Mouse (Mus musculus): ENCODE data around the gene Bcorl1.

The Bcorl1 gene

DNA sequence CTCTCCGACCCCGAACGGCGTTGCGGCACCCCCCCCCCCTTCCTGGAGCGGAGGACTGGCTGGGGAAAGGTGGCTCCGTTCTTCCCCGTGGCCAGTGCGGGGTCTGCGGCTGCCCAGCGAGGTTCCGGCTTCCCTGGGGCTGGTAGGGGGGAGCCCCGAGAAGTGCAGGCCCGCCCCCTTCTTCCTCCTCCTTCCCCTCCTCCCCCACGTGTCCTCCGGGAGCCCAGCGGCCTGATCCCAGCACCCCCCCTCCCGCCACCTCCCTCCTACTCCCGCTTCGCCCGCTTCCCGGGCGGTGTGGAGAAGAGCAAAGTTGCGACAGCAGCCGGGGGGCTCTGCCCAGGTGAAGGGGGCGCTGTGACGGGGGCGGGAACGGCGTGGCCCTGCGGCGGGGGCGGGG, at the start of gene Bcorl1:
Gene Bcorl1, plus strand, starts transcription at position 218 of the 400 bp plus-strand sequence.
- DNase-seq (ENCODE audit: low spot score in 2 of 2) = peak in 1 of 2 experiments; percentile 12

DNA sequence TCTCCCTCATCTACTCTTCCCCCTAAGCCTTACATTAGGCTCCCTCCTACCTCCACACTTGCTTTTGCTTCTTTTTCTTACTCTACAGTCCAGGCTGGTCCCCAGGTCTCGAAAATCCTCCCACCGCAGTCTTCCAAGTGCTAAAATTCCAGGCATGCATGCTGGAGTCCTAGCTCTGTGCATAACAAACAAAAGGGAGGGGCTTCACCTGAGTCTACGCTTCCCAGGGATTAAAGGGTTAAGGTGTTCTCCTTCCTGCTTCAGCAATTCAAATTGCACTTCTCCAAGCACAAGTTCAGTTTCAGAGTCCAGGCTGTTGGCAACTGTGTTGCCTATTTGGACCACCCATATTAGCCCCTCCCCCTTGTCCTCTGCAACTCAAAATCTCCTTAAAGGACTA, 49.7 kb upstream of the Bcorl1 start:
- no peak for DNase-seq (ENCODE audit: low spot score in 2 of 2)

DNA sequence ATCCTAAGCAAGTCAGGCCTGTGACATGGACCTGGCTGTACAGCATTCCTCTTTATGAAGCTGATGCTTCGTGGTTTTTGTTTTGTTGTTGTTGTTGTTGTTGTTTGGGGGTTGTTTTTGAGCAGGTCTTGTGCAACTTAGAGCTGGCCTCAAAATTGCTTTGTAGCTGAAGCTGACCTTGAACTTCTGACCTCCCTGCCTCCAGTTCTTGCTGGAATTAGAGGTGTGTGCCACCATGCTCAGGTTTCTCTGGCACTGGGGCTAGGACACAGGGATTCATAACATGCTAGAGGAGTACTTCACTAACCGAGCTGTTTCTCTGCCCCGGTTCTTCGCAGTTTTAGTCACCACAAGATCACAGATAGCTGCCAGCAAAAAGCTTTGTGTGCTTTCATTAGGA, 35.8 kb upstream of the Bcorl1 start:
- no peak for DNase-seq (ENCODE audit: low spot score in 2 of 2)

DNA sequence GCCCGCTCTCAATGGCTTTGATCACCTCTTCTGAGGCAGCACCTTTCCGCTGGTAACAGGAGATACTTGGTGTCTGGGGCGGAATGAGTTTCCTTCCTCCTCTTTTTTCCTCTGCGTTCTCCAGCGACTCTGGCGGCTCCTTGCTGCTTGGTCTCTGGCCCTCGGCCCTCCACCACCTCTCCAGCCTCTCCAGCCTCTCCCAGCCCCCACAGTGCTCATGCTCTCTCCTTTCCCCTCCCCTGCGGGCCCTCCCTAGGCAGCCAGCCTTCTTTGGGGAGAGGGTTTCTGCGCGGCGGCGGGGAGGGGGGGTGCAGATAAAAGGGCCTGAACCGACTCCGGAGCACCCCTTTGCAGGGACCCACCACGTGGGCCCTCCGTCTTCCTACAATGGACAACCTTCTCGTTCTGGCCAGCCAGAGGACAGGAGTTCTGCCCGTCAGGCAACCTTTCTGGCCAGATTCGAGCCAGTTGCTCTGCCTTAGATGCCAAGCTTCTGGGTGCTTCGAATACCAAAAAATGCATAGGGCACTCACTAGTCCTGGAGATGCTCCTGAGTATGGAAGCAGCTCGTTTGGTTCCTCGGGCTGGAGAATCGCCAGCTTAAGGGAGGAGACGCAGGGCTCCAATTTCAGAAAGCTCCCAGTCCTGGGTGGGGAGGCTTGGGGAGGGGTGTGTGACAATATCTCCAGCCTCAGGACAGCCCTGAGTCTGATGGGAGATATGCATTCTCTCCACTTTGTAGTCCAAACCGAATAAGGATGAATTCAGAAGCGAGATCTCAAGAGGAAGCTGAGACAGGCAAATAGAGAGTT, 30.2 kb upstream of the Bcorl1 start:
- DNase-seq (ENCODE audit: low spot score in 2 of 2) = no peak

DNA sequence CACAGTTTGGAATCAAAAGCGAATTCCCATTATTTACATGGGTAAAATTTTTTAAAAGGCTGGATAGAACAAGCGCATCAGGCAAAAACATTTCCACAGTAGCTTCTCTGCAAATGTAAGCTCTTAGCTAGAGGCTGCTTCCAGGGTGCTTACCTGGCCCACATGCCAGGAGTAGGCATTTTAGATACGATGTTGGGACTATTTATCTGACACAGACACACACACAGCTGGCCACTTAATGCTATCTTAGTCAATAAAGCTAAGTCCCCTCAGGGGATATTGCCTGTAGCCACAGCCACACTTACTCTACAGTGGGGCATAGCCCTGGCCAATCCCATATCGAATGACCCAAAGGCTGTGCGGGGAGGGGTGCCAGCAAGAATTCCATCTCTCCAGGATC, 29.4 kb upstream of the Bcorl1 start:
- DNase-seq (ENCODE audit: low spot score in 2 of 2) = no peak

DNA sequence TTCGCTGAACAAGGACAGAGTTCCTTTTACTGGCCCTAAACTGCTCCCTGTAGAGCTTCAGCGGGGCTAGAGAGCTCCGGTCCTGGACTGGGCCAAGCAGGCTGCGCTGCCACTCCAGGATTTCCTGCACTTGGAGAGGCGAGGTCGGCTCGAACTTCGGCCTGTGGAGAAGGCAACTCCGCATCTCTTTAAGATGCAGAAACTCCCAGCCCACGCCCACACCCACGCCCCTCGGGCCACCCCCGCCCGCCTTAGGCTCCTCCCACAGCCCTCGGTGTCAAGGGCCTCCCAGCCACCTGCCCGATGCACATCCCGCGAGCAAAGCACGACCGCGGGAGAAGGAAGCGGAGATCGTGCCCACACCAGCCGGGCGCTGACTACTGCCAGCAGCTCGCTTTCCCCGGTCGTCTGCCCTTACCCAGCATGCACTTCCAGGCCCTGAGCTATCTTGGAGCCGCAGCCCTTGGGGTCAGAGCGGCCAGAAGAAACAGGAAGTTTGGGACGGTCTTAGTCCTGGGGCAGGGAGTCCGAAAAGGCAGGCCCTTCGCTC, 26.6 kb upstream of the Bcorl1 start:
- peak; percentile 24 to 56 for DNase-seq (ENCODE audit: low spot score in 2 of 2)

DNA sequence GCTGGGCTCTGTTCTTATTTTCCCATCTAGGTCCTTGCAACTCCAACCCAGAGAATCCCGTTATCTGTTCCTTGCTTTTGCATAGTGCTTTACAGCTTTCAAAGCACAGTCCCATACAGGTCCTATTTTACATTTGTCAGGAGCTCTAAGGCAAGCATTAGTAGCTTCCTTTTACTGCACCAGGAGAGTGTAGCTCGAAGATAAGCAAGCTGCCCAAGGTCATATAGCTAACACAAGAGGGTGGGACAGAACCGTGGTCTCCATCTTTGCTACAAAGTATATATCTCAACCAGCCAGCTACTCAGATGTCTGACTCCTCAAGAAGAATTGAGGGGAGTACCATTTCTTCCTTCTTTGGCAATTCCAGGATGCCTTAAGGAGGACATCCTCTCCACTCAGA, 23.7 kb upstream of the Bcorl1 start:
- DNase-seq (ENCODE audit: low spot score in 2 of 2) = no peak

DNA sequence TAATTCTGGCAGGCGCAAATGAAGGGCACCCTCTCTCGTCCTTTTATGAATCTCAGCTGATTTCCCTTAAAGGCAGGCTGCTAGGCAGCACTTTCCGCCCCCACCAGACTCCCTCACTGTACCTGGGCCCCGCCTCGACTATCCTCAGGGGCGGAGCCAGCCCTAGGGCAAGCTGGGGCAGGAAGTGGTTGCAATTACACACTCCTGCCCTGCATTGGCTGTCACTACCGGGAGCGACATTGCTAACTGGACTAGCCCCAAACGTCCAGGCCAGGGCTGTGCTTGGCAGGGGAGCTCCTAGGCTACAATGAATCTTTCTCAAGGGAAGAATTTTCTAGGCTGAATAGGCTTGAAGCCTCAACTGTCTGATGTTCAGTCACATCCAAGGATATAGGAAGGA, 23.0 kb upstream of the Bcorl1 start:
- DNase-seq (ENCODE audit: low spot score in 2 of 2) = no peak

DNA sequence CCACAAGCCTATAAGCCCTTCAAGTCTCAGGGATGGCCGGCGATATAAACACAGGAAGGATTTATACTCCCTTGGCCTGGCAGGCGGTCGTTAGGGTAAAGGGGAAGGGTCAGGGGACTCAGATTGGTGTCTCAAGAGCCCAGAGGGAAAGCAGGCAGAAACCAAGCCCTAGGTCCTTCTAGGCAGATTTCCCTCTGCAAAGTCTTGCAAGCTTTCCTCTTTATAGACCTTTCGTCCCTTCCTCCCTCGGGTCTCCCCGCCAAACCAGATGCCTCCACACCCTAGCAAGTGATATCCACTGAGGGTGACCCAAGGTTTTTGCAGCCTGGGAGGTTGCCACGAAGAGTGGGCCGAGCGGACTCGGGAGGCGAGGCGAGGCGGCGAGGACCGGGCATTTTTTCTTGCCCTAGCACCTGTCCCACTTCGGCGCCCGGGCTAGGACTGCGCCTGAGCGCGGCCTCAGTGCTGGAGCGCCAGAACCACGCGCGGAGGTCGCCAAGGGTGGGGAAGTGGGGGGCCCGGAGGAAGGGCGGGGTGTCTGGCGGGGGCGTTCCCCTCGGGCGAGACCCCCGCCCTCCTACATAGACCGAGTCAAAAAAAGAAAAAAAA, 613 bp upstream of the Bcorl1 start:
- DNase-seq (ENCODE audit: low spot score in 2 of 2) = no peak

DNA sequence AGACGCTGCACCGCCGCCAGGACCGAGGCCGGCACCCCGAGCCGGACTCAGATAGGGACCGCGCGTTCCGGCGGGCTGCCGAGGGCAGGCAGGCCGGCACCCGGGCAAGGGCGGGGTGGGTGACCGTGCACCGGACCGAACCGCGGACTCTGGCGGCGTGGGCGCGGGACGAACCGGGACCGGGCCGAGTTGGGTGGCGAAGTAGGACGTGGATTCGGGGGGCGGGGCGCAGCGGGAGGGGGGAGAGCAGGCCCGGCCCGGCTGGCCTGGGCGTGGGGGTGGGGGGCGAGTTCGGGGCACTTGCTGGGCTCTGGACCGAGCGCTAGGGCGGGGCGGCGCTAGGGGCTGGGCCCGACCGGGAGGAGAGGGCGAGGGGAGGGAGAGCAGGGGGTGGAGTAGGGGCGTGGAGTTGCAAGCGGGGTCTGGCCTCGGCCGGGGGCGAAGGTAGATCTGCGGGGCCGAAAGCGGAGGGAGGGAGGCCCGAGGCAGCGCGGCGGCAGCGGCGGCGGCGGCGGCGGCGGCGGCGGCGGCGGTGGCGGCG, 533 bp downstream of the Bcorl1 start:
- peak in 1 of 2 experiments; percentile 36 for DNase-seq (ENCODE audit: low spot score in 2 of 2)

DNA sequence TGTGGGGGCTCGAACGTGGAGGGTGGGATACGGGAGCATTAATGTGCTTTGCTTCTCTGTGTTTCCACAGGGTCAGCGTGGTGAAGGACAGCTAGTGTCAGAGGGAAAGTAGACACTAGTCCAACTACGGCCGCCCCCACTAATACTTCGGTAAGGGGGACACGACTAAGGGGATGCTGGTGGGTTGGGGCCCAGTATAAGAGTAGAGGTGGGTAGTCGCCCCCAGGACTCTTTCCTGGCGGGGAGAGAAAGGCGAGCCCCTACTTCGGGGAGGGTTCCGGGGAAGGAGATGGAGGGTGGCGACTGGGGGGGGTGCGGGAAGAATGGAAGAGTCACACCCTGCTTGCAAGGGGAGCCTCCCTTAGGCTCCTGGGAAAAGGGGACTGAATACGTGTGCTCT, 1.6 kb downstream of the Bcorl1 start:
- DNase-seq (ENCODE audit: low spot score in 2 of 2) = no peak

DNA sequence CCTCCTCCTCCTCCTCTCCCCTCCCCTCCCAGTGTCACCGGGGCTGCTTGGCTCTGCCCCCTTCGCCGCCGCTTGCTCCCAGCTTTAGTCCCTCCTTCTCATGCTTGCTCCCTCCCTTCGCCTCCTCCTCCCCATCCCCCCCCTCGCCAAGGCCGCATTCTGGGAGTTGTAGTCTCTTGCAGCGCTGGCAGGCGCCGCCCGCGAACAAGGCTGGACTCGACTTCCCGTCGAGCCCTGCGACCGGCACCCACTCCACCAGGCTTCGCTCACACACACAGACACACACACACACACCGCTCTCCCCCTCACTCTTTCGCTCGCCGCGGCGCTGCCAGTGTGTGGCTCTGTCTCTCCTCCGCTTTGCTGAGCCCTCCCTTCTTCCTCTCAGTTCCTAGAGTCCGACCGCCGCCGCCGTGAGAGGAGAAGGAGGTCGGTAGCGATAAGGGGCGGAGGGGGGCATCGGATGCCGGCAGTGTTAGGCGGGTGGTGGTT, 2.3 kb downstream of the Bcorl1 start:
- peak; percentile 87 to 90 for DNase-seq (ENCODE audit: low spot score in 2 of 2)

DNA sequence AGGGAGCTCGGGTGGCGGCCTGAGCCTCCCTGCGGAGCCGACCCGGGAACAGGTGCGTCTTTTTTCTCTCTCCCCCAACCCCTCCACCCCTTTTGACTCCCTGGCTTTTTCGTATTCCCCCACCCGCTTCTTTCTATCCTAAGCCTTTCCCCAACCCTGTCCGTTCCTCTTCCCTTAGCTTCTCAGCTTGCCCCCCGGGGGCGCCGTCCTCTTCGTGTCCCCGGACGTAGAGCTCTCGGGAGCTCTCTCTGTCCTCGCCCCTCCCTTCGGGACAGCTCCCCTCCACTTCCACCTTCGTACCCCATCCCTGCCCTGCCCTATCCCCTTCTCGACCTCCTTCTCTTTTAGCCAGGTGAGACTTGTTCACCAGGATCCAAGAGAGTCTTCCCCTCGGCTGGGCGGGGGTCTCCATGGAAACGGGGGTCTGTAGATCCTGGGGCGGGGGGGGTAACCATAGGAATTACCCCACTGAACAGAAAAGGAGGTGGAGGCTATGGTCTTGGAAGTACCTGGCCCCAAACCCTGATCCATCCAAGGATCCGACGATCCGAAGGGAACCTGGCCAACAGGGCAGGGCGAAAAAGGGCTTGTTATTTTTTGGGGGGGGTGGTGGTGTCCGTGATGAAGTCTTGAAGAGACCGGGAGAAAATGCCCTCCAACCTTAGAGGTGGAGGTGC, 2.9 kb downstream of the Bcorl1 start:
- DNase-seq (ENCODE audit: low spot score in 2 of 2) = peak; percentile 17 to 29

DNA sequence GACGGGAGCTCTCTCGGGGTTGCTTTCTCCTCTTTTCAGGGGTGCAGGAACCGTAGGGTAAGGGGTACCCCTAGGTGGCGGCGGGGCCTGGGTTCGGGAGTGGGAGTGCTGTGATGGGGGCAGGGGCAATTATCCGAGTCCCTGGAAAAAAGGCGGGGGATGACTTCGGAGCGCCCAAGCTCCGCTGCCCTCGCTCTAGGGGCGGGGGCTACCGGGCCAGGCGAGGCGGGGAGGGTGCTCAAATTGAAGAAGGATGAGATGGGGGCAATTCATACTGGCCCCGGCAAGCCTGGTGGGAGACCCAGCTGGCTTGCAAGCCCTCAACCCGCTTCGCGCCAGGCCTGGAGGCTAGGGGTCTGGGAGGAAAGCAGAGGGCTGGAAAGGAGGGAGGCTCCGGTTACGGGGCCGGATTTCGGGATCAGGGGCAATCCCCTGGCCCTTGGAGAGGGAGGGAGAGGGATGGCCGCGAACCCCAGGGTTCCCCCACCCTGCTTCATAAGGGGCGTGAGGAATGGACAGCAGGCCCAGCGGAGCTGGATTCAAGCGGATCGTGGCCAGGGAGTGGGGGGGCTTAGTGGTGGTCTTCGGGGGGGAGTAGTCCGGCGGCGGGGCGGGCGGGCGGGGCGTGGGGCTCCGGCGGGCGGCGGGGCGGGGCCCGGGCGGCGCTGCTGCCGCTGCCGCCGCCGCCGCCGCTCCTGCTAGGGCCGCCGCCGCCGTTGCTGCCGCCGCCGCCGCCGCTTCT, 3.7 kb downstream of the Bcorl1 start:
- peak; percentile 9 to 25 for DNase-seq (ENCODE audit: low spot score in 2 of 2)

DNA sequence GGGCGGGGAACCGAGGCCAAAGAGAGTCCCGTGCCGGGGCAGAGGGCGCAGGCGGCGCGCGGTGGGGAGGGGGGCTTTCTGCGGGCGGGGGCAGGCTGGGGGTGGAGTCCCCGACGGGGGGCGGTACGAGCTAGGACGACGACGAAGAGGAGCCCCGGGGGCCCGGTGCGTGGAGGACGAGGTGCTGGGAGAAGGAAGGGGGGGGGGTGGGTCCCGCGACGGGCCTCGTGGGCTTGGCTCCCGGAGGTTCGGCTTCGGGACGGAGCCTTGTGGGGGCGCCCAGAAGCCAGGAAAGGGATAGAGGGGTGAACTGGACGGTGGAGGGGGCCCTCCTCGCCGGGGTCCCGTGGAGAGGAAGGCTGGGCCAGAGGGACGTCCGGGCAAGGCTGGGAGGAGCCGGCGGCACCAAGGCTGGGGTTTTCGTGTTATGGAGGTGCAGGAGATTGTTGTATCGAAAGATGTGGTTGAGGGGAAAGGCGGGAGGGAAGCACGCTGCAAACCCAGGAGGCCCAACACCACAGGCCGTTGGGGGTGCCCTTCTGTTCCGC, 4.3 kb downstream of the Bcorl1 start:
- no peak for DNase-seq (ENCODE audit: low spot score in 2 of 2)

DNA sequence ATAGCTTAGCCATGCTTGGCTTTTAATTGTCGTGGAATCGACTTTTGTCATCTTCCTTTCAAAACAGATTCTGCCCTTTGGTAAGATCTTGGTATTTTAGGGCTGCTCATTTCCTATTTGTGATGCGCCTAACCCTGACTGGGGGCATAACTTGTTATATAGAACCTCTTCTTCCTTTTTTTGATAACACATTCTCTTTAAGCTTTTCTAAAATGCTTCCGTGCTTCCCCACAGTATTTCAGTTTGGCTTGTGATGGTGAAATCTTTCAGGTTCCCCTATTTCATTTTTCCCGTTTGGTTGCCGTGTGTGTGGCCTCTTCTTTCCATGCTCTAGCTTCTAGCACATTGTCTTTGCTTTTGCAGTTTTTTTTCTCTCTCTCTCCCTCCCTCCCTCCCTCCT, 14.2 kb downstream of the Bcorl1 start:
- DNase-seq (ENCODE audit: low spot score in 2 of 2) = no peak

DNA sequence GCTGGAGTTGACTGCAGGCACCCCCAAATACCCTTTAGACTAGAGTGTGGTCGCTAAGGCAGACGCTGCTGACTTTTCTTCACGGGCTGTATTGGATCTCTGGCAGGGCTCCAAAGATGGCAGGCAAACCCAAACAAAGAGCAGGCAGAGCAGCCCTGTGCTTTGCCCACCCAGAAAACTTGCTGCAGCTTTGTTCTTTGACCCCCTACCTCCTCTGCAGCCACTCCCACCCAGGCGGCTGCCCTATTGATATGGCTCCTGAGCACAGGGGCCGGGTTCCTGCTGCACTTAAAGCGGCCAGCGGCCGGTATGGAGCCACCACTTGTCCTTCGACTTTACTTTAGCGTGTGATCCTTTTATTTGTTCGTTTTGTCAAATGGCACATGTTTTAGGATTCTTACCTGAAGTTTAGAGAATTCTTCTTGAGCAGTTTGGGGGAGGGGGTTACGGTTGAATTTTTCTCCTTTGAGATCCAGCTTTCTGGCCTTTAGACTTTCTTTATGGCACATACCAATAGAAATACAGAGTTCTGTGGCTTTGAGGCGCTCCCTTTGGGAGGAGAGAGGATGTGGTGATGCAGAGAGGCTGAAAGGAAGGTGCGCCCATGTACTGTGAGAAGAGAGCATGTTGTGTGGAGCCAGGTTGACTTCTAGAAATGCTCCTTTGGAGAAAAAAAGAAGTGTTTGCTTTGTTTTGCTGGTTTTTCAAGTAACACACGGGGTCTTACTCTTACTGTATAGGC, 24.8 kb downstream of the Bcorl1 start:
- DNase-seq (ENCODE audit: low spot score in 2 of 2) = no peak

DNA sequence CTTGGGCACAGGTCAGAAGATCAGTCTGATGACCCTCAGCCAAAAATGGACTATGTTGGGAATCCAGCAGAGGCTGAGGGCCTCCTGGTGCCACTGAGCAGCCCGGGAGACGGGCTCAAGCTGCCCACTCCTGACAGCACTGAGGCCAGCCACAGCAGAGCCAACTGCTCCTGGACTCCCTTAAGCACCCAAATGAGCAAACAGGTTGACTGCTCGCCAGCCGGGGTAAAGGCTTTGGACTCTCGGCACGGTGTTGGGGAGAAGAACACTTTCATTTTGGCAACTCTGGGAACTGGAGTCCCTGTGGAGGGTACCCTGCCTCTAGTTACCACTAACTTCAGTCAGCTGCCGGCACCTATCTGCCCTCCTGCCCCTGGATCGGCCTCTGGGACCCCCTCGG, 26.7 kb downstream of the Bcorl1 start:
- no peak for DNase-seq (ENCODE audit: low spot score in 2 of 2)

DNA sequence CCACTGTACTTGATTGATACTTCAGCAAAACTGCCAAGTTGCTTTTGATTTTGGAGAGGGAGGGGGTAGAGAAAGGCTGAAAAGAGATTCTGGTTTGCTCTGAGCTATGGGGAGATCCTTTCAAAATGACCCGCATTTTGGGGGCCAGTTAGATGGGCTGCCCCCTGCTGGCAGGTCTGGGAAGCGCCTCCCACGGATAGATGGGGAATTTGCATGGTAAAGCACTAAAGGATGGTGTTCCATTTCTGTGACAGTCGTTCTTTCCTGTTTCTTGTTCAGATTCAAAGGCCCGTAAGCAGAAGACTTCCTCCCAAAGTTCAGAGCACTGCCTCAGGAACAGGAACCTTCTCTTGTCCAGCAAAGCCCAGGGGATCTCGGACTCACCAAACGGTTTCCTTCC, 42.5 kb downstream of the Bcorl1 start:
- DNase-seq (ENCODE audit: low spot score in 2 of 2) = peak in 1 of 2 experiments; percentile 18

DNA sequence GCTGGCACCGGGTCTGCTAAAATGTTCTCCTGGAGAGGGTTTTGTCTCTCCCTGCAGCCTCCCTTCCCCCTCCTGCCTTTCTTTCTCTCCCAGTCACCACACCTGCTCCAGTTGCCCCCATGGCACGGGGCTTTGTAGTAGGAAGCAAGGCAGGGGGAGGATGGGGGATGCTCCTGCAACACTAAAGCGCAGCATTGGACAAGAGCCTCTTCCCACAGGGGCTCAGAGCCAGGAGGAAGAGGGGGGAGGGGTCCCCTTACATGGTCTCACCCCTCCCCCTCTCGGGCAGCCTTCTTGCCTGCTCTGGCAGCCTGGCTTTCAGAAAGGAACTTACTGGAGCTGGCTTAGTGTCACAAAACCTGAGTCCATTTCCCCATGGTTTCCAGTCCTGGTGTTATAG, 44.8 kb downstream of the Bcorl1 start:
- DNase-seq (ENCODE audit: low spot score in 2 of 2) = no peak

Data from frontal cortex, postnatal 10 days (tissue).